Mouse (Mus musculus): ENCODE results near the gene Olfr288. TPM values are rescaled to one million over a fixed set of nuclear protein-coding genes. Genes with fewer than 3 reads are reported as not detected.

Gene Olfr288
- polyA plus RNA-seq, 1 experiment from 2014 or later = not detected

Other genes with a start within 250 kb of the Olfr288 start
- 39.0 and 40.9 TPM in 2 replicates for gene Tmem106c, start 231.3 kb downstream of the Olfr288 start, polyA plus RNA-seq (2015; fragmentation: Nextera tagmentation; extraction: Ambion mirVana)
- 0.28 and 0.36 TPM in 2 replicates for gene Col2a1, start 190.8 kb downstream of the Olfr288 start, polyA plus RNA-seq (2015; fragmentation: Nextera tagmentation; extraction: Ambion mirVana)
- gene Pfkm, start 103.0 kb downstream of the Olfr288 start, polyA plus RNA-seq (2015; fragmentation: Nextera tagmentation; extraction: Ambion mirVana) = 13.7 and 16.2 TPM in 2 replicates
- 31.5 and 35.9 TPM in 2 replicates for gene Senp1, start 101.8 kb downstream of the Olfr288 start, polyA plus RNA-seq (2015; fragmentation: Nextera tagmentation; extraction: Ambion mirVana)
- gene Asb8, start 29.9 kb downstream of the Olfr288 start, polyA plus RNA-seq (2015; fragmentation: Nextera tagmentation; extraction: Ambion mirVana) = 43.2 and 43.6 TPM in 2 replicates
- 0.25 and 0.30 TPM in 2 replicates for gene Ccdc184, start 28.4 kb downstream of the Olfr288 start, polyA plus RNA-seq (2015; fragmentation: Nextera tagmentation; extraction: Ambion mirVana)
- not detected in 2 replicates for gene Gm44579, start 25.4 kb upstream of the Olfr288 start, polyA plus RNA-seq (2015; fragmentation: Nextera tagmentation; extraction: Ambion mirVana)
- gene Olfr287, start 25.5 kb upstream of the Olfr288 start, polyA plus RNA-seq (2015; fragmentation: Nextera tagmentation; extraction: Ambion mirVana) = not detected in 2 replicates
- not detected in 2 replicates for gene Olfr286, start 38.9 kb upstream of the Olfr288 start, polyA plus RNA-seq (2015; fragmentation: Nextera tagmentation; extraction: Ambion mirVana)
- gene H1fnt, start 61.8 kb upstream of the Olfr288 start, polyA plus RNA-seq (2015; fragmentation: Nextera tagmentation; extraction: Ambion mirVana) = not detected in 2 replicates
- 0.40 and 0.46 TPM in 2 replicates for gene Zfp641, start 100.6 kb upstream of the Olfr288 start, polyA plus RNA-seq (2015; fragmentation: Nextera tagmentation; extraction: Ambion mirVana)
- gene Olfr285, start 121.8 kb upstream of the Olfr288 start, polyA plus RNA-seq (2015; fragmentation: Nextera tagmentation; extraction: Ambion mirVana) = not detected in 2 replicates
- gene Olfr284, start 145.4 kb upstream of the Olfr288 start, polyA plus RNA-seq (2015; fragmentation: Nextera tagmentation; extraction: Ambion mirVana) = not detected in 2 replicates
- gene Olfr283, start 185.4 kb upstream of the Olfr288 start, polyA plus RNA-seq (2015; fragmentation: Nextera tagmentation; extraction: Ambion mirVana) = not detected in 2 replicates
- not detected in 2 replicates for gene Olfr282, start 235.7 kb upstream of the Olfr288 start, polyA plus RNA-seq (2015; fragmentation: Nextera tagmentation; extraction: Ambion mirVana)